Mouse (Mus musculus): Measurements from ENCODE around the gene Tmod3.

- TF ChIP-seq POLR2A (IDR thresholded peaks at IDR 0.05; ENCODE audit: borderline replicate concordance, control insufficient read depth, low read depth, low read length), result no peak
- no peak for TF ChIP-seq CTCF (IDR thresholded peaks at IDR 0.05; ENCODE audit: control insufficient read depth, insufficient read depth, low read length)
Measured at GRCm38 (mm10) chr9:75453994-75454393, 105.5 kb downstream of the Tmod3 start.
